Mouse (Mus musculus) small intestine, adult 2 months (tissue): ENCODE measurements at regions not wholly inside any gene's neighbourhood (a gene's known extent, or its start where the extent isn't known, plus 50 kb on each side); places are given as distances from the start of the nearest gene placed in this dataset.

Experiments used
- H3K27ac ChIP-seq: fragments of 200-500 bp; 2 replicates; pipeline ENCODE4 v1.5.1; 2012; ENCODE audit warnings: low read depth, low read length, control low read depth, inconsistent platforms; ENCODE audit not compliant: insufficient read depth
- H3K27me3 ChIP-seq: fragments of 200-500 bp; 2 replicates; pipeline ENCODE4 v1.6.1; 2012; ENCODE audit warnings: mild to moderate bottlenecking, moderate library complexity, low read length, inconsistent platforms; ENCODE audit not compliant: control insufficient read depth, insufficient read depth
- H3K36me3 ChIP-seq: fragments of 200-500 bp; 2 replicates; pipeline ENCODE4 v1.6.1; 2012; ENCODE audit warnings: mild to moderate bottlenecking, low read length, control low read depth, inconsistent platforms; ENCODE audit not compliant: control insufficient read depth, insufficient read depth
- H3K4me1 ChIP-seq: fragments of 200-500 bp; 2 replicates; pipeline ENCODE4 v1.6.1; 2012; ENCODE audit warnings: low read length, inconsistent platforms, mixed read lengths; ENCODE audit not compliant: control insufficient read depth, insufficient read depth, insufficient read length
- H3K4me3 ChIP-seq: fragments of 200-500 bp; 2 replicates; pipeline ENCODE4 v1.5.1; 2012; ENCODE audit warnings: low read depth, mild to moderate bottlenecking, control low read depth, inconsistent platforms, low read length, moderate library complexity
- CTCF ChIP-seq: fragments of 200-500 bp; IDR thresholded peaks from 2 replicates; pipeline ENCODE4 v1.5.1; 2012; ENCODE audit warnings: low read depth, mild to moderate bottlenecking, control low read depth, inconsistent platforms, low read length, moderate library complexity, mixed read lengths; ENCODE audit not compliant: insufficient replicate concordance, insufficient read length; ENCODE audit errors: extremely low read depth
- POLR2A ChIP-seq: fragments of 200-500 bp; IDR thresholded peaks from 2 replicates; pipeline ENCODE4 v1.6.1; 2012; ENCODE audit warnings: low read depth, mild to moderate bottlenecking, control low read depth, inconsistent platforms, low read length, moderate library complexity
- WGBS: fragments of 180-500 bp; shearing (Covaris S2); methylation state at CpG from one replicate; pipeline ENCODE4 v1.1.7; 2018; 5-methylcytosine and 5-hydroxymethylcytosine counted together

DNA sequence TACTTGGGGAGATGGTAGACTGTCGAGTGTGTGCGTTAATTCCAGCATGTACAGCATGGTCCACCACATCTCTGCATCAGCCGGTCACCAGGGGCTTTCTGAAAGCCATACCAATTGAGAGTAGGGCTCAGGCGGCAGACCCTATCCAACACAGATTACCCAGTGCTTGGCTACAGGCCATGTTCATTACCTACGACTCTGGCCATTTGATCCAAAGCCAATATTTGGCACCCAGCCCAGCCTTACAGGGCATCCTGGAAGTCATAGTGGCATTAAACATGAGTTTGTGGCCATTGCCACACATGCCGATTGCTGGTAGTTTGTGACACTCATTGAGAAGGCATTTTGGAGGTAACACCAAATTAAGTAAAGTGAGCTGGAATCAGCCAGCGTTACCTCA lies 111.8 kb upstream of the Rtl1 start:
- H3K27ac ChIP-seq, result no peak overlapping the region
- no peaks in the 10 kb centered on the region for H3K4me1 ChIP-seq
- no peak for TF ChIP-seq POLR2A
- no peak overlapping the region for H3K4me3 ChIP-seq
- H3K36me3 ChIP-seq, result no peaks in the 10 kb centered on the region
- H3K27me3 ChIP-seq, result no peaks in the 10 kb centered on the region
- WGBS, result 83% methylated on average over 7 of the region's 7 CpGs

DNA sequence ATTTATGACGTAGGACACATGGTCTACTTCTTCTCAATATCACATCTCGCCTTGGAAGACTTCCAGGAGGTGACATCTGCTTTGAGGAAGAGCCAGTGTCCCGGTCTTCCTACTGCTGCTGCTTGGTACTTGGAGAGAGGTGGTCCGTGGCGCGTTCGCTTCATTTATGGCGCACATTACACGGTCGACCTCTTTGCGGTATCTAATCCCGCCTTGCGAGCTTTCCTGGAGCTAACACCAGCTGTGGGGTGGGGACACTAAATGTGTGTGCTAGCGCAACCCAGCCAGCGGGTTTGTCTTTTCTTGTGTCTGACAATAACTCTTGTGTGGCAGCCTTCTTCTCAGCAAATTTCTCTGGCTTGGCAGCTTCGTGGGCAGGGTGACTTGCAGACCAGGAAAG lies 112.3 kb upstream of the Rtl1 start:
- no peak overlapping the region for H3K4me3 ChIP-seq
- no peaks in the 10 kb centered on the region for H3K27me3 ChIP-seq
- TF ChIP-seq CTCF (no peak), POLR2A (no peak)
- H3K36me3 ChIP-seq, result no peaks in the 10 kb centered on the region
- no peak overlapping the region for H3K27ac ChIP-seq
- 92% methylated on average over 16 of the region's 16 CpGs for WGBS
- no peaks in the 10 kb centered on the region for H3K4me1 ChIP-seq

DNA sequence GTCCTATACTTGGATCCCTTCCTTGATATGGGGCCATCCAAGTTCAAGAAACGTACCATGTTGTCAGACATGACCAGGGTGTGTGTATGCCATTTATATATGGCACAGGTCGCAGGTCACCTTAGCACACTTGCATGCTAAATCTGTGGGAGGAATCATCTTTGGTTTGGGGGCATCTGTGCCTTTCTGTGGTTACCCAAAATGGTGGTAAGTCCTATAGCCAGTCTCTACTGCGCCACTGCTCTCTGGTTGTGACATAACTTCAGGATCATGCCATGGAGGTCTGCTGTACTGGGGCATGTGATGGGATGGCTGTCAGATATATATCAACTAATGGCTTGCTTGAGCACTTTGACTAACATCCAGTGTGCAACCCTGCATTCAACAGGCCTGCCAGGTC lies 112.9 kb upstream of the Rtl1 start:
- no peak overlapping the region for H3K4me3 ChIP-seq
- no peaks in the 10 kb centered on the region for H3K36me3 ChIP-seq
- no peak overlapping the region for H3K27ac ChIP-seq
- no peaks in the 10 kb centered on the region for H3K4me1 ChIP-seq
- no peak for TF ChIP-seq POLR2A
- no peak for TF ChIP-seq CTCF
- no peaks in the 10 kb centered on the region for H3K27me3 ChIP-seq
- 95% methylated on average over 3 of the region's 3 CpGs for WGBS

DNA sequence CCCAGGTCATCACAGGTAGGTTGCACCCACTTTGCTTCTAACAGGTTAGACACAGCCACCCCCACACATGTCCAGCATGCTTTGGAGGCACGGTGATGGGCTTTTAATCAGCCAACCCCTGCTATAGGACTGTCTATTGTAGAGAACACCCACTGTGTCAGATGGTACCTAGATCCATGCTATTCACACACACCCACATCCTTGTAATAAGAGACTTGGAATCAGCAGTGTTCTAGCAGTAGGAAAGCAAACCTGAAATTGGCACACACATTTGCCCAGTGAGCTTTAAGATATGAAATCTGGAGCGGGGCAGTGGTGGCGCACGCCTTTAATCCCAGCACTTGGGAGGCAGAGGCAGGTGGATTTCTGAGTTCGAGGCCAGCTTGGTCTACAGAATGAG lies 113.9 kb upstream of the Rtl1 start:
- Histone ChIP-seq H3K27me3 (no peaks in the 10 kb centered on the region), H3K27ac (no peak overlapping the region), H3K4me1 (no peaks in the 10 kb centered on the region), H3K4me3 (no peak overlapping the region), H3K36me3 (no peaks in the 10 kb centered on the region)
- WGBS, result 86% methylated on average over 5 of the region's 5 CpGs
- TF ChIP-seq CTCF (no peak), POLR2A (no peak)

DNA sequence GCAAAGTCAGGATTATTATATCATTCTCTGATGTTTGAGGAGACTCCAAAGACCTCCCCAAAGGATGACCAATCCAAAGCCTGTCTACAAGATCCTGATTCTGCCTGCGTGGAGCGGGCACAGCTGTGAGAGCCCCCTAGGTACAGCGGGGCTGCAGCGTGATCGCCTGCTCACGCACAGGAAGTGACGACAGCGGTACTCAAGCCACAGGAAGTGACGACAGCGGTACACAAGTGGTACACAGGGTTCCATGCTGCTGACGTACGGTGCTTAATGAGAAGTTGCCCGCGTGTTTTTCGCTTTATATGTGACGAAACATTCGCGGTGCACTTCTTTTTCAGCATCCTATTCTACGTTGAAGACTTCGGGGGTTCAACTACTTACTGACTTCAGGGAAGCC lies 116.9 kb upstream of the Rtl1 start:
- no peak overlapping the region for H3K4me3 ChIP-seq
- H3K4me1 ChIP-seq, result no peaks in the 10 kb centered on the region
- 94% methylated on average over 20 of the region's 20 CpGs for WGBS
- no peaks in the 10 kb centered on the region for H3K27me3 ChIP-seq
- TF ChIP-seq CTCF (no peak), POLR2A (no peak)
- H3K36me3 ChIP-seq, result no peaks in the 10 kb centered on the region
- H3K27ac ChIP-seq, result no peak overlapping the region

DNA sequence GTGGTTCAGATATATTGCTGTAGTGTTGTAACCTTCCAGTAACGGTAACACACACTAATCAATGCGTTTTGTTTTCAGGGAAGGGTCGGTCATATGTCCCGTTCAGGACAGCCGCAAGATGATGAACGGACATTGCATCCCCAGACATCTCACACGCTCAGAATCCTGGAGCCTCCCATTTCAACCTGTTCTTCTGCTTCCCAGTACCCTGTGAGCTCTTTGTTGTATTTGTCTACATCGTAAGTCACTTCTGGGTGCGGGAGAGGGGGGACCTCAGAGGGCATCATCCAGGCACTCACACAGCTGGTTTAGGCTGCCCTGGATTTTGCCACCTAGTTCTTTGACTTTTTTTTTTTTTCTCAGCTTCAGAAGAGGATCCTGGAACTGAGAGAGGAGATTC lies 117.9 kb upstream of the Rtl1 start:
- WGBS, result 90% methylated on average over 9 of the region's 9 CpGs

DNA sequence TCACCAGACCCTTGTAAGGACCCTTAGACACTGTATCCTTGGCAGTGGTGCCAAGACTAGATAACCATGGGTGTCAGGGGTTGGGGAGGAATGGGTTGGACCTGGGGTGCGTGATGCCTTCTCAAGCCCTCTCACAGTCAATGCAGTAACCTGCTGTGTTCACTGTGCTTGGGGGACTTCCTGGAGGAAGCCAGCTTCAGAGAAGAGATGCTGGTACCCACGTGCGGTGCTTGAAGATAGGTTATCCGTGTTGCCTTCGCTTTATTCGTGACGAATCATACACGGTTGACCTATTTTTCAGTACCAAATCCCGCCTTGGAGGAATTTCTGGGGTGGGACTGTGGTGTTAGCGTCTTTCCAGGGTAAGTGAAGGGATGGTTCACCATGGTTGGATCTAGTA lies 138.1 kb upstream of the Rtl1 start:
- Histone ChIP-seq H3K27ac (no peak overlapping the region), H3K27me3 (no peaks in the 10 kb centered on the region), H3K36me3 (no peaks in the 10 kb centered on the region), H3K4me3 (no peak overlapping the region), H3K4me1 (no peaks in the 10 kb centered on the region)
- WGBS, result 91% methylated on average over 10 of the region's 10 CpGs
- TF ChIP-seq CTCF (no peak), POLR2A (no peak)

More for the DNA sequence above, 117.9 kb upstream of the Rtl1 start:
- no peak for TF ChIP-seq POLR2A
- TF ChIP-seq CTCF, result no peak
- no peak overlapping the region for H3K4me3 ChIP-seq
- no peaks in the 10 kb centered on the region for H3K4me1 ChIP-seq
- H3K27ac ChIP-seq, result no peak overlapping the region
- H3K27me3 ChIP-seq, result no peaks in the 10 kb centered on the region
- H3K36me3 ChIP-seq, result no peaks in the 10 kb centered on the region

DNA sequence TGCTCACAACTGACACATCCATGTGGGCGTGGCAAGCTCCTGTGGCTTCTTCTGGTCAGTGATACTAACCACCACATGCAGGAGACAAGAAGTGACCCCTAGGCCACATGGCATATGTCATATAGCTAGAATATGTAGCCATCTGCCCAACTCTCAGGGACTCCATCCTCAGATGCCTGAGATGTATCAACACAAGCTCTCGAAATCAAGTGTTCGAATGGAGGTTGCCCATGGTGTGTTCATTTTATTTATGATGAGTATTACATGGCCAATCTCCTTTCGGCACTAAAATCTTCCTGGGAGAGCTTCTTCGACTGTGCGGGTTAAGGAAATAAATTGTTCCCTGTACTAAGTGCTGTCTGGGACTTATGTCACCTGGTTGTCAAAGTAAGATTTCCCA lies 138.8 kb upstream of the Rtl1 start:
- Histone ChIP-seq H3K4me3 (no peak overlapping the region), H3K27ac (no peak overlapping the region), H3K27me3 (no peaks in the 10 kb centered on the region), H3K36me3 (no peaks in the 10 kb centered on the region), H3K4me1 (no peaks in the 10 kb centered on the region)
- no peak for TF ChIP-seq CTCF
- TF ChIP-seq POLR2A, result no peak
- WGBS, result 90% methylated on average over 6 of the region's 6 CpGs
